Mouse (Mus musculus): Measurements from ENCODE around the gene Ifitm5.

DNA sequence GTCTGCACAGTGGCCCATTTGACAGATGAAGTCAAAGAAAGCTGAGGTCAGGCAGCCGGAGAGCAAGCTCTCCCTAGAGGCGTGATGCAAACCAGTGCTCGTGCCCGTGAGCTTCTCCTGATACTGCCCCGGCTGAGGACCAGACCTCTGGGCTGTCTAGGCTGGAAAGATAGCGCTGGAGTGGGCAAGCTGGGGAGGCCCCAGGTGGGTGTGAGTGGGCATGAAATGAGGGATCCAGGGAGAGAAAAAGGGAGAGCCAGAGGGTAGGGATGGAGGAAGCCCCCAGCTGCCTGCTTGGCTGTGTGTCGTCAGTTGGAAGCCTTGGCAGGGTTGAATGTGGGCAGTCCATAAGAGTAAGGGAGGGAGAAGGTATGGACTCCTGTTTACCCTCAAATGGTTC is 5.9 kb downstream of the Ifitm5 start:
- TF ChIP-seq CTCF (IDR thresholded peaks at IDR 0.05; ENCODE audit: control insufficient read depth, insufficient read depth, low read length) (no peak), POLR2A (IDR thresholded peaks at IDR 0.05; ENCODE audit: borderline replicate concordance, control insufficient read depth, low read depth, low read length) (no peak)

All from bone marrow, adult 2 months (tissue).